ENCODE assay signal across 10 mouse cellular contexts in genomic region chr9:57972141-57972591, GRCm38 (mm10). TPM values are rescaled to one million over a fixed set of nuclear protein-coding genes. Genes with fewer than 3 reads are reported as not detected.
DNase-seq lines count a peak whose midpoint lies in the region; ATAC-seq and TF ChIP-seq lines count a peak whose summit lies in the region.
"Had no signal": no experiment of that assay in that cellular context is flagged by ENCODE, and none has a peak within 500 bp of the region (broad histone marks: within the 10 kb centered on the region; RNA-seq: fewer than 3 reads in every experiment).

No protein-coding gene starts in this region.

- no peaks in the 10 kb centered on the region for H3K27me3 ChIP-seq in midbrain, embryonic 11.5 days (ENCODE audit: control insufficient read depth, insufficient read depth, low read length)
- H3K27me3 ChIP-seq in midbrain, postnatal 0 days (ENCODE audit: insufficient read depth, low read length), result no peaks in the 10 kb centered on the region
- H3K27me3 ChIP-seq: forebrain, embryonic 15.5 days had no signal

- H3K4me2 ChIP-seq in midbrain, embryonic 11.5 days, result no peak overlapping the region
- H3K4me2 ChIP-seq in midbrain, postnatal 0 days (ENCODE audit: low read depth, low read length, poor library complexity, severe bottlenecking), result no peak overlapping the region
- H3K4me2 ChIP-seq: forebrain, embryonic 15.5 days had no signal

- peak; percentile 38 for DNase-seq in gastrocnemius, adult 2 months
- no peak for DNase-seq in gastrocnemius, postnatal 36 days
- peak; percentile 37 for DNase-seq in midbrain, embryonic 11.5 days (ENCODE audit: low spot score, missing footprints)
- no peak for DNase-seq in midbrain, postnatal 0 days (ENCODE audit: low spot score)
- peak; percentile 56 for DNase-seq in induced T-regulatory cell, adult 2 months (ENCODE audit: low read depth)
- DNase-seq in testis, postnatal 14 days (ENCODE audit: low spot score), result no peak
- DNase-seq in embryo, embryonic 11 days, result no peak
- no peak for DNase-seq in urinary bladder, adult 2 months (ENCODE audit: low spot score)
- DNase-seq: right cerebral cortex, postnatal 14 days had no signal

- ATAC-seq in midbrain, embryonic 11.5 days (ENCODE audit: low FRiP score), result no peak
- ATAC-seq in midbrain, postnatal 0 days (ENCODE audit: low FRiP score), result no peak
- ATAC-seq: forebrain, embryonic 15.5 days had no signal

- H3K4me3 ChIP-seq in gastrocnemius, adult 2 months, result peak overlapping the region; percentile 40
- no peak overlapping the region for H3K4me3 ChIP-seq in midbrain, embryonic 11.5 days (ENCODE audit: low read depth, low read length)
- H3K4me3 ChIP-seq in midbrain, postnatal 0 days (ENCODE audit: low read depth, low read length), result no peak overlapping the region
- H3K4me3 ChIP-seq: forebrain, embryonic 15.5 days had no signal

- intact Hi-C loops in gastrocnemius, adult 2 months (cut with DNase I), result no loop called here
- intact Hi-C loops in gastrocnemius, postnatal 36 days (cut with DNase I), result no loop called here

- H3K36me3 ChIP-seq in midbrain, embryonic 11.5 days (ENCODE audit: control insufficient read depth, insufficient read depth, low read length), result no peaks in the 10 kb centered on the region
- no peaks in the 10 kb centered on the region for H3K36me3 ChIP-seq in midbrain, postnatal 0 days (ENCODE audit: insufficient read depth, low read length)
- H3K36me3 ChIP-seq: forebrain, embryonic 15.5 days had no signal

- no peak for TF ChIP-seq CTCF in gastrocnemius, adult 2 months (IDR thresholded peaks at IDR 0.05)
- no peak for TF ChIP-seq CTCF in midbrain, postnatal 0 days (IDR thresholded peaks at IDR 0.05)

- H3K9me3 ChIP-seq in midbrain, embryonic 11.5 days (ENCODE audit: control insufficient read depth, low read length), result no peaks in the 10 kb centered on the region
- no peaks in the 10 kb centered on the region for H3K9me3 ChIP-seq in midbrain, postnatal 0 days (ENCODE audit: low read length)
- H3K9me3 ChIP-seq: forebrain, embryonic 15.5 days had no signal

- WGBS in midbrain, embryonic 11.5 days, result 68% methylated on average over 9 of the region's 9 CpGs
- 72% methylated on average over 9 of the region's 9 CpGs for WGBS in midbrain, postnatal 0 days

- no peak overlapping the region for H3K9ac ChIP-seq in midbrain, embryonic 11.5 days (ENCODE audit: low read length)
- H3K9ac ChIP-seq in midbrain, postnatal 0 days (replicated peaks; ENCODE audit: low read length, poor library complexity, severe bottlenecking), result no peak overlapping the region
- H3K9ac ChIP-seq: forebrain, embryonic 15.5 days had no signal

- H3K27ac ChIP-seq in gastrocnemius, adult 2 months, result peak overlapping the region; percentile 84
- no peak overlapping the region for H3K27ac ChIP-seq in midbrain, embryonic 11.5 days (ENCODE audit: low read depth, low read length)
- H3K27ac ChIP-seq in midbrain, postnatal 0 days (ENCODE audit: low read depth, low read length), result no peak overlapping the region
- H3K27ac ChIP-seq: forebrain, embryonic 15.5 days had no signal

- no peaks in the 10 kb centered on the region for H3K4me1 ChIP-seq in midbrain, embryonic 11.5 days (ENCODE audit: control insufficient read depth, insufficient read depth, low read length)
- no peaks in the 10 kb centered on the region for H3K4me1 ChIP-seq in midbrain, postnatal 0 days (ENCODE audit: insufficient read depth, low read length)
- H3K4me1 ChIP-seq: forebrain, embryonic 15.5 days had no signal

RNA-seq across cellular contexts. Expression of gene Sema7a, which starts 32.3 kb away (rescaled TPM):
- 10 to 100 TPM in 1 of 2 experiments, 1 to 10 TPM in 1; 9.0 to 14.4 TPM for total RNA-seq in gastrocnemius, adult 2 months (2021)
- total RNA-seq in gastrocnemius, postnatal 36 days (2021), result 10 to 100 TPM in 1 of 2 experiments, 1 to 10 TPM in 1; 7.9 to 12.5 TPM
- polyA plus RNA-seq in midbrain, embryonic 11.5 days (2014; fragmentation: Nextera tagmentation; extraction: Ambion mirVana), result 0.78 and 1.0 TPM in 2 replicates
- 42.3 and 49.5 TPM in 2 replicates for total RNA-seq in midbrain, postnatal 0 days (2014; rRNA removed)
- polyA plus RNA-seq in midbrain, postnatal 0 days (2015; fragmentation: Nextera tagmentation; extraction: Ambion mirVana), result 3.2 and 3.6 TPM in 2 replicates
- 13.6 and 14.8 TPM in 2 replicates for polyA plus RNA-seq in urinary bladder, adult 2 months (2012; rRNA removed)

RNA-seq across cellular contexts. Expression of gene Cyp11a1, which starts 34.0 kb away (rescaled TPM):
- total RNA-seq in gastrocnemius, adult 2 months (2021), result under 1 TPM in 1 of 2 experiments, not detected in 1; 0.10 TPM
- not detected for total RNA-seq in gastrocnemius, postnatal 36 days (2021)
- polyA plus RNA-seq in midbrain, embryonic 11.5 days (2014; fragmentation: Nextera tagmentation; extraction: Ambion mirVana), result 0.12 TPM in 1 of 2 replicates, not detected in the other
- 0.22 and 1.3 TPM in 2 replicates for total RNA-seq in midbrain, postnatal 0 days (2014; rRNA removed)
- polyA plus RNA-seq in midbrain, postnatal 0 days (2015; fragmentation: Nextera tagmentation; extraction: Ambion mirVana), result 1.3 and 1.5 TPM in 2 replicates
- polyA plus RNA-seq in urinary bladder, adult 2 months (2012; rRNA removed), result 0.36 and 0.37 TPM in 2 replicates

Comparison
In these comparisons a context has a peak if more than half of its experiments do, and no peak if none do; other contexts are left out.
1. DNase-seq: peak in gastrocnemius, adult 2 months (single experiment), midbrain, embryonic 11.5 days (single experiment) and induced T-regulatory cell, adult 2 months (single experiment); none in gastrocnemius, postnatal 36 days (0 of 2), midbrain, postnatal 0 days (single experiment), testis, postnatal 14 days (single experiment), embryo, embryonic 11 days (single experiment) and urinary bladder, adult 2 months (single experiment).